Mouse (Mus musculus) midbrain, postnatal 0 days (tissue): ENCODE measurements around the gene Atp6v0e. TPM values are rescaled to one million over a fixed set of nuclear protein-coding genes. Genes with fewer than 3 reads are reported as not detected.

Experiments used
- ATAC-seq: fragments of 200-750 bp; cut with Nextera tagmentation; 2 replicates; pipeline ENCODE4 v1.8.0; 2017; ENCODE audit warnings: moderate number of reproducible peaks, mild to moderate bottlenecking, moderate TSS enrichment, moderate library complexity; ENCODE audit not compliant: low FRiP score
- DNase-seq: peaks from one replicate; pipeline ENCODE4 v3.0.0-alpha.2; 2015; ENCODE audit warnings: low spot score
- H3K27ac ChIP-seq: fragments of 300-500 bp; sonication (generic); 2 replicates; pipeline ENCODE4 v1.5.1; 2014; ENCODE audit warnings: low read depth, mild to moderate bottlenecking, low read length, mixed read lengths
- H3K27me3 ChIP-seq: fragments of 300-500 bp; sonication (generic); 2 replicates; pipeline ENCODE4 v1.6.1; 2014; ENCODE audit warnings: low read length, control low read depth, mixed read lengths; ENCODE audit not compliant: insufficient read depth
- H3K36me3 ChIP-seq: fragments of 300-500 bp; sonication (generic); 2 replicates; pipeline ENCODE4 v1.6.1; 2014; ENCODE audit warnings: low read length, control low read depth, mixed read lengths; ENCODE audit not compliant: insufficient read depth
- H3K4me1 ChIP-seq: fragments of 300-500 bp; sonication (generic); 2 replicates; pipeline ENCODE4 v1.6.1; 2014; ENCODE audit warnings: mild to moderate bottlenecking, control low read depth, antibody characterized with exemption, low read length, mixed read lengths; ENCODE audit not compliant: insufficient read depth
- H3K4me2 ChIP-seq: fragments of 300-500 bp; sonication (generic); 2 replicates; pipeline ENCODE4 v1.6.1; 2014; ENCODE audit warnings: low read depth, mild to moderate bottlenecking, low read length, mixed read lengths; ENCODE audit not compliant: poor library complexity, severe bottlenecking
- H3K4me3 ChIP-seq: fragments of 300-500 bp; sonication (generic); 2 replicates; pipeline ENCODE4 v1.5.1; 2014; ENCODE audit warnings: low read depth, mild to moderate bottlenecking, low read length, moderate library complexity
- H3K9ac ChIP-seq: fragments of 300-500 bp; sonication (generic); replicated peaks from 2 replicates; pipeline ENCODE4 v1.6.1; 2014; ENCODE audit warnings: mild to moderate bottlenecking, low read length, moderate library complexity, mixed read lengths; ENCODE audit not compliant: poor library complexity, severe bottlenecking
- H3K9me3 ChIP-seq: fragments of 300-500 bp; sonication (generic); 2 replicates; pipeline ENCODE4 v1.6.1; 2016; ENCODE audit warnings: low read length, control low read depth
- CTCF ChIP-seq: IDR thresholded peaks from 2 replicates; pipeline ENCODE4 v1.5.1; 2016; ENCODE audit warnings: antibody characterized with exemption, mild to moderate bottlenecking
- WGBS: fragments of 180-500 bp; shearing (Covaris S2); extraction: QIAGEN DNeasy Blood & Tissue Kit; methylation state at CpG from one replicate; pipeline ENCODE4 v1.1.7; 2014; 5-methylcytosine and 5-hydroxymethylcytosine counted together
- polyA plus RNA-seq: library from polyadenylated mRNA; unstranded; fragments of >200 nt; fragmentation: Nextera tagmentation; extraction: Ambion mirVana; gene quantifications from 2 replicates; pipeline ENCODE4 v1.2.1, GENCODE M21; 2015
- total RNA-seq: library from RNA; depleted of rRNA; stranded (reverse); fragments of >200 nt; gene quantifications from 2 replicates; pipeline ENCODE4 v1.2.3, GENCODE M21; 2014

Atp6v0e gene
- total and polyA plus RNA-seq, 2 experiments from 2014 or later: 80.6 to 85.3 TPM

DNA sequence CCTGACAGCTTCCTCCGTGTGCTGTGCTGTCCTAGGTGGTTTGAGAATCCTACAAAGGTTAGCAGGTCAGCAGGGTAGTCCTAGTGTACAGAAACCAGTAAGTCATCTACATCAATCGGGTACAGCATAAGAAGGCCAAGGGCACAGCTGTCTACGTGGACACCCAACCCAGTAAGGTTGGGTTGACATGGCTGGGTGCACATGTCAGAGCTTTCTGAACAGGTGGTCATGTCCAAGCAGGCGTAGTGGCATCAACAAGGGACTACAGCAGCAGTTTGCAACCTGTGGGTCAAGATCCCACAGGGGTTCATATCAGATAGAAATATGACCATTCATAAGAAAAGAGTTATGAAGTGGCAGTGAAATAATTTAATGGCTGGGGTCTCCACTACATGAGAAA, 2.6 kb downstream of the Atp6v0e start:
- ATAC-seq (no peak), DNase-seq (no peak)
- Histone ChIP-seq H3K9me3 (no peaks in the 10 kb centered on the region), H3K4me1 (peaks cover 9% of the 10 kb centered on the region; the same call in 1 of the 2 replicates), H3K9ac (no peak overlapping the region), H3K27me3 (no peaks in the 10 kb centered on the region), H3K27ac (no peak overlapping the region), H3K4me3 (no peak overlapping the region), H3K36me3 (no peaks in the 10 kb centered on the region), H3K4me2 (no peak overlapping the region)
- no peak for TF ChIP-seq CTCF
- 82% methylated on average over 4 of the region's 4 CpGs for WGBS

DNA sequence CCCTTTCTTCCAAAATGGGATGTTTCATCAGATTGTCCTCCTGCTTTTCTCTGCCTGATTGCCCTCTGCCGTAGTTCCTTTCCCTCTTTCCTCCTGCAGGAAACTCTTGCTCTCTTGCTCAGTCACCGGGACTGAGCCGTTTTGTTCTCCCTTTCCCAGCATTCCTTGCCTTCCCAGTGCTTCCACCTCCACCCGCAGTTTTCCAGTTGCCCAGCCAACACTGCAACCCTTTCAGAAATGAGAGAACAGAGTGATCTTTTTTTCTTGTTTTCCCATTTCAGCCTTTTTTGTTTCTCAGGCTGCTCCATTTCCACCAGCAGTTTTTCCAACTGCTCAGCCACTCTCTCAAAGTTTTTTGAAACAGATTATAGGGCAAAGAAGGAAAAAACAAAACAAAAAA, 8.2 kb downstream of the Atp6v0e start:
- no peaks in the 10 kb centered on the region for H3K4me1 ChIP-seq
- H3K4me3 ChIP-seq: no peak overlapping the region
- H3K27ac ChIP-seq: no peak overlapping the region
- ATAC-seq (no peak), DNase-seq (no peak)
- H3K27me3 ChIP-seq: no peaks in the 10 kb centered on the region
- H3K9ac ChIP-seq: no peak overlapping the region
- no peak overlapping the region for H3K4me2 ChIP-seq
- TF ChIP-seq CTCF: no peak
- 40% methylated on average over 4 of the region's 4 CpGs for WGBS
- H3K36me3 ChIP-seq: no peaks in the 10 kb centered on the region
- no peaks in the 10 kb centered on the region for H3K9me3 ChIP-seq

DNA sequence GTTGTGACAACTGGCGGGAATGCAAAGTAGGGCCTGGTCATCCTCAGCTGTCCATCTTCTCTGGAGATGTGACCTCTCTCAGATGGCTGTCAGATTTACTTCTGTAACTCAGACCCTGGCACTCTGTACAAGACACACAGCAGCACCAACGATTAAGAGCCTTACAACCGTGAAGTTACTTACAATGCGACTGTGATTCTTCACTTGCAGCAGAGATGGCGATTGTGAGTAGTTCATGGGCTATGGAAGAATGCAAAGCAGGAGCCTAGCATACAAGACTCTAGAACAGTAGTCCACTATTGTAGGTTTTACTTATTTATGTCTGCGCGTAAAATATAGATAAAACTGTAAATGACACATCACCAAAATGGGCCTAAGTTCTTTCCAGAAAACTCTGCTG, 12.8 kb downstream of the Atp6v0e start:
- H3K27ac ChIP-seq: peak overlapping the region; percentile 95
- H3K4me1 ChIP-seq: peaks cover 10% of the 10 kb centered on the region
- H3K9ac ChIP-seq: peak overlapping the region; percentile 86
- H3K36me3 ChIP-seq: 0 out of 2 replicates have a peak, but pooled peaks cover 2% of the 10 kb centered on the region
- H3K4me2 ChIP-seq: peak overlapping the region; percentile 64
- DNase-seq: no peak
- no peaks in the 10 kb centered on the region for H3K27me3 ChIP-seq
- TF ChIP-seq CTCF: no peak; the same call in 1 of the 2 replicates
- H3K4me3 ChIP-seq: peak overlapping the region; percentile 77
- no peaks in the 10 kb centered on the region for H3K9me3 ChIP-seq
- 23% methylated on average over 7 of the region's 7 CpGs for WGBS
- peak; percentile 47 for ATAC-seq

DNA sequence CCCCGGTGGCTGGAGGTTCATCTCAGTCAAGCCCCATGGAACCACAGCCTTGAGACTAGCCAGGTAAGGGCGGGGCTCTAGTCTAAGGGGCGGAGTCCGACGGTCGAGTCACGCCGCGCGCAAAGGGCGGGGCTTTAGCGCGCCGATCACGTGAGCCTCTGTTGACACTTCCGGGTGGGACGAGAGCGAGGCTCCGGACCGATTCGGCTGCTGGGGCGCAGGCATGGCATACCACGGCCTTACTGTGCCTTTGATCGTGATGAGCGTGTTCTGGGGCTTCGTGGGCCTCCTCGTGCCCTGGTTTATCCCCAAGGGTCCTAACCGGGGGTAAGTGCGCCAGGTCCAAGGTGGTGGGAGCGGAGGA, 13.2 kb downstream of the Atp6v0e start:
- H3K9ac ChIP-seq: peak overlapping the region; percentile 86
- H3K4me3 ChIP-seq: peak overlapping the region; percentile 77
- no peak for TF ChIP-seq CTCF
- H3K9me3 ChIP-seq: no peaks in the 10 kb centered on the region
- under 1% methylated on average over 30 of the region's 30 CpGs for WGBS
- DNase-seq (peak; percentile 96), ATAC-seq (peak; percentile 93)
- H3K36me3 ChIP-seq: 0 out of 2 replicates have a peak, but pooled peaks cover 2% of the 10 kb centered on the region
- H3K4me1 ChIP-seq: peaks cover 10% of the 10 kb centered on the region
- peak overlapping the region; percentile 95 for H3K27ac ChIP-seq
- H3K27me3 ChIP-seq: no peaks in the 10 kb centered on the region
- H3K4me2 ChIP-seq: peak overlapping the region; percentile 64

DNA sequence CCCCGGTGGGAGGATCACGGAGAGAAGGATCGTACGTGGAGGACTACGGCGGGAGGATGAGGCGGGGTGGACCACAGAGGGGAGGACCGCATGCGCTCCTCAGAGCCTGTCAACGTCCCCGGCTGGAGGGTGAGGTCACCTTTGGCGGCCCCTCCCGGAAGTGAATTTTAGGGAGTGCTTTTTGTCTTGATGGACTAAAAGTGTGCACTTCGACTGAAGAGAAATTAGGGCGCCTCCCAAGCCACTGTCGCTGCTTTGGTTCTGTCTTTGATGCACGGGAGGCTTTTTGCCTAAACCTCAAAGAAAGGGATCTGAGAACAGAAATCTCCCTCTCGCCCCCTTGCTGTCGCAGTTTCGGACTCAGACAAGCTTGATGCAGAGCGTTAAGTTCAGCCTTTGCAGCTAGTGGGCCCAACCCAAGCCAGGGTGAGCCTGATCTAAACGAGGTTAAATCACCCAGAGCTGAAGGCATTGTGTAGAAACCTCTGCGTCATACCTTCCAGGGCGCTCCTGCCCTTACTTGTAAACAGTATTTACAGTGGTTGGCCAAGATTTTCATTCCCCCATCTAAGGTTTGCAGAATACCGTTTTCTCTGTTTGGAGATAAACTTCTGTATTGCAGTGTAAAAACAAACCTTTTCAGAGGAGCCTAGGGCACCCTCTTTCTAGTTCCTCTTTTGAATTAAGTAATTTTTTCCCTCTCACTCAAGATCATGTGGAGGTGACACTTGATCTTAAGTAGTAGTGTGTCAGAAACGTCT, 13.8 kb downstream of the Atp6v0e start:
- no peaks in the 10 kb centered on the region for H3K9me3 ChIP-seq
- peak overlapping the region; percentile 77 for H3K4me3 ChIP-seq
- H3K9ac ChIP-seq: peak overlapping the region; percentile 86
- 3% methylated on average over 26 of the region's 26 CpGs for whole genome bisulfite sequencing
- H3K4me1 ChIP-seq: peaks cover 10% of the 10 kb centered on the region
- H3K36me3 ChIP-seq: 0 out of 2 replicates have a peak, but pooled peaks cover 2% of the 10 kb centered on the region
- DNase-seq: peak; percentile 78
- H3K27ac ChIP-seq: peak overlapping the region; percentile 95
- ATAC-seq: peak; percentile 91
- no peaks in the 10 kb centered on the region for H3K27me3 ChIP-seq
- TF ChIP-seq CTCF: peak; percentile 55
- peak overlapping the region; percentile 64 for H3K4me2 ChIP-seq
